Mouse (Mus musculus): Measurements from ENCODE around the gene Clec3b.

GRCm38 (mm10) chr9:123206948-123207347 is 56.2 kb downstream of the Clec3b start:
- TF ChIP-seq CTCF (IDR thresholded peaks at IDR 0.05; ENCODE audit: low read depth, low read length) (no peak), TAL1 (conservative IDR thresholded peaks at IDR 0.05; ENCODE audit: low read depth, low read length) (no peak), GATA1 (IDR thresholded peaks at IDR 0.05; ENCODE audit: borderline replicate concordance, low read length) (no peak), POLR2AphosphoS5 (IDR thresholded peaks at IDR 0.05; ENCODE audit: insufficient replicate concordance, low read depth, low read length) (no peak), GATA2 (IDR thresholded peaks at IDR 0.05; ENCODE audit: borderline replicate concordance, low read depth, low read length) (no peak)

Data from G1E (cell line).